Mouse (Mus musculus): ENCODE data around the gene Mdh1b. TPM values are rescaled to one million over a fixed set of nuclear protein-coding genes. Genes with fewer than 3 reads are reported as not detected.

Gene Mdh1b
- polyA plus RNA-seq, 1 experiment from 2014 or later = 0.16 TPM

DNA sequence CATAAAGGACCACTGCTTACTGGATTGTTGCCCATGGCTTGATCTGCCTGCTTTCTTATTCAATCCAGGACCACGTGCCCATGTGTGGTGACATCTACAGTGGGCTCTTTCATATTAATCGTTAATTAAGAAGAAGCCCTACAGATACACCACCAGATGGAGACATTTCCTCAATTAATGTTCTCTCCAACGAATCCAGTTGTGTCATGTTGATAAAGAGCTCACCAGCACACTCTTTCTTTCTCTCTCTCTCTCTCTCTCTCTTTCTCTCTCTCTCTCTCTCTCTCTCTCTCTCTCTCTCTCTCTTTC, 61.3 kb downstream of the Mdh1b start:
- H3K36me3 ChIP-seq (ENCODE audit: control insufficient read depth, insufficient read depth, low read length) = no peaks in the 10 kb centered on the region
- ATAC-seq (ENCODE audit: insufficient number of reproducible peaks, low FRiP score, low TSS enrichment, low read depth) = no peak
- no peak overlapping the region for H3K27ac ChIP-seq (replicated peaks; ENCODE audit: low read depth, low read length)
- H3K9me3 ChIP-seq (ENCODE audit: control insufficient read depth, low read length) = no peaks in the 10 kb centered on the region
- H3K4me3 ChIP-seq (ENCODE audit: low read depth, low read length) = no peak overlapping the region
- no peaks in the 10 kb centered on the region for H3K27me3 ChIP-seq (ENCODE audit: control insufficient read depth, insufficient read depth, low read length)
- 8% methylated on average over 3 of the region's 3 CpGs for WGBS
- no peaks in the 10 kb centered on the region for H3K4me1 ChIP-seq (ENCODE audit: control insufficient read depth, insufficient read depth, low read length)
- no peak for DNase-seq (ENCODE audit: low spot score)
- no peak overlapping the region for H3K9ac ChIP-seq (ENCODE audit: low read length)
- no peak overlapping the region for H3K4me2 ChIP-seq (ENCODE audit: low read depth, severe bottlenecking)

DNA sequence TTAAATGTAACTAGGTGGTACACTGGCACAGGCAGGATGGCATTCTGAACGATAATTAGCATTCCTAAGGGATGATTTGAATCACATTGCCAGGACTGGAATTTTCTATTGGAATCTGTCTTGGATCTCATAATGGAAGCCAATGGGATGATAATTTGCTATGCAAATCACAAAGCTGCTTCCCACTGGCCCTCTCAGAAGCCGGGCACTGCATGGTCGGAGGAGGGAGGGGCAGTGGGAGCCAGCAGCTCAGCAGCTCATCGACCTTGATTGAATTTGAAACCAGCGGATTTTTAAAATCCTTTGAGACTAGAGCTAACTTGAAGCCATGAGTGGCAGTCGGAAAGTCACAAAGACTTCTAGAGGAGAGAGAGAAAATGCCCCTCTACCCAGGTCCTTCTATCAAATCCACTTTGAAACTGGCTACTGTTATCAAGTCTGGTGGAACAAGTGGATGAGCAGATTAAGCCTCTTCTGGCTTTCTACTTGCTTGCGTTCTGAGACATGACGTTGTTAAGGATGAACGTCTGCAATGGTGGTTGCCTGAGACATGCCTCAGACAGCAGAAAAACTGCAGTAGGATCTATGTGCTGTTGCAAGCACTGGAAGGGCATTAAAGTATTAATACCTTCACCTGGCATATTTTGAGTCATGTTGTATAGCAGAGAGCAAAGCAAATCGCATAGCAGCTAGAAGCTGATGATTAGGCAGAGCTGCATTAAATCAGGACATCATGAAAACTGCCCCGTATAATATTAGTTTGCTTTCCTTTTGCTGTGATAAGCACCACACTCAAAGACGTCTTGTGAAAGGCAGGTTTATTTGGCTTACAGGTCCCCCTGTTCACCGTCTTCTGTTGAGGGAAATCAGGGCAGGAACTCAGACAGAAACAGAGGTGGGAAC, 61.9 kb downstream of the Mdh1b start:
- no peaks in the 10 kb centered on the region for H3K27me3 ChIP-seq (ENCODE audit: control insufficient read depth, insufficient read depth, low read length)
- H3K9me3 ChIP-seq (ENCODE audit: control insufficient read depth, low read length) = no peaks in the 10 kb centered on the region
- no peaks in the 10 kb centered on the region for H3K4me1 ChIP-seq (ENCODE audit: control insufficient read depth, insufficient read depth, low read length)
- ATAC-seq (ENCODE audit: insufficient number of reproducible peaks, low FRiP score, low TSS enrichment, low read depth) (no peak), DNase-seq (ENCODE audit: low spot score) (no peak)
- H3K4me2 ChIP-seq (ENCODE audit: low read depth, severe bottlenecking) = no peak overlapping the region
- H3K27ac ChIP-seq (replicated peaks; ENCODE audit: low read depth, low read length) = no peak overlapping the region
- H3K4me3 ChIP-seq (ENCODE audit: low read depth, low read length) = no peak overlapping the region
- 26% methylated on average over 13 of the region's 13 CpGs for WGBS
- H3K36me3 ChIP-seq (ENCODE audit: control insufficient read depth, insufficient read depth, low read length) = no peaks in the 10 kb centered on the region
- H3K9ac ChIP-seq (ENCODE audit: low read length) = no peak overlapping the region

DNA sequence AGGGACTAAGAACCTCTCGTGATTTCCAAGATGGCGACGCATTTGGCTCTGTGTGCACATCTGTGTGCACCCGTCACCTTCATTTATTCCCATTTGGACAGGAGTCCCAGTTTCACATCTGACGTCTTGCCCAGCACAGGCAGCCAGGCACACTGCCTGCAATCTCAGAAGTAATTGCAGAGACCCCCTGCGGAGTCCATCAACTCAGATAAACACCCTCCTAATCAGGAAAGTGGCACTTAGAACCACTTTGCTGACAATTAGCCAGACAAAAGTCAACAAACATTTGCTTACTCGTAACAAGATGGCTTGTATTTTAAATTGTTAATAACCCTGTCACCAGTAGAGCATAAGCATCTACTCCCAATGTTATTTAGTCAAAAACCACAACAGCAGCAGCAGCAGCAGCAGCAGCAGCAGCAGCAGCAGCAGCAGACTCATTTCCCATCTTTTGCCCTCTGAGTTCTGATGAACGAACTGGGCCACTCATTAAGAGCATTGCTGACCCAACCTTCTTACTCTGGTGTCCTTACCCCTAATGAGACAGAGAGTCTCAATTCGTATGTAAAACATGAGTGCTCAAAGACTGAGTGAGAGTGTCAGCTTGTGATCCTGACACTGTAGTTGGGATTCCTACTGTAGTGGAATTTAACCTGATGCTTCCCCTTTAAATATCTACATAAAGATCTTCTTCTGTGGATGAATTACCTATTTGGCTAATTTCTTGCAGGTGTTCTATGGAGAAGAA, 62.7 kb downstream of the Mdh1b start:
- Histone ChIP-seq H3K9me3 (ENCODE audit: control insufficient read depth, low read length) (no peaks in the 10 kb centered on the region), H3K27me3 (ENCODE audit: control insufficient read depth, insufficient read depth, low read length) (no peaks in the 10 kb centered on the region), H3K4me2 (ENCODE audit: low read depth, severe bottlenecking) (no peak overlapping the region), H3K36me3 (ENCODE audit: control insufficient read depth, insufficient read depth, low read length) (no peaks in the 10 kb centered on the region), H3K27ac (replicated peaks; ENCODE audit: low read depth, low read length) (no peak overlapping the region), H3K9ac (ENCODE audit: low read length) (no peak overlapping the region), H3K4me1 (ENCODE audit: control insufficient read depth, insufficient read depth, low read length) (no peaks in the 10 kb centered on the region), H3K4me3 (ENCODE audit: low read depth, low read length) (no peak overlapping the region)
- WGBS = 36% methylated on average over 9 of the region's 9 CpGs
- DNase-seq (ENCODE audit: low spot score) = no peak
- no peak for ATAC-seq (ENCODE audit: insufficient number of reproducible peaks, low FRiP score, low TSS enrichment, low read depth)

DNA sequence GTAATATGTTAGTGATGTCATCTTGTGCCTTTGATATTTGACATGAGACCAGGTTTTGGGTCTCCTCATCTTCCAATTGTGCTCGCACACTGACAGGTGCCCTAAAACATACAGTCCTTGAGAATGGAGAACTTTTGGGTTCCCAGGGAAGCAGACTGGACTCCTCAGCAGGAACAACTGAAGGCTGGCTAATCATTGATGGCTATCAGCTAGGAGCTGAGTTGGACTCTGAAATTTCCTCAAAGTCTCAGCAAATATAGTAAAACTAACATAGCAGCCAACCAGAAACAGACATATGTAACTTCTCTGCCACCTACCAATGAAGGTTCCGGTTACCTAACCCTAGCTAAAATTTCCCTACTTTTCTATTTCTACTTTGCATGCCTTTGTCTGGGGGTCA, 64.0 kb downstream of the Mdh1b start:
- ATAC-seq (ENCODE audit: insufficient number of reproducible peaks, low FRiP score, low TSS enrichment, low read depth) (no peak), DNase-seq (ENCODE audit: low spot score) (no peak)
- Histone ChIP-seq H3K4me3 (ENCODE audit: low read depth, low read length) (no peak overlapping the region), H3K27ac (replicated peaks; ENCODE audit: low read depth, low read length) (no peak overlapping the region), H3K4me2 (ENCODE audit: low read depth, severe bottlenecking) (no peak overlapping the region), H3K36me3 (ENCODE audit: control insufficient read depth, insufficient read depth, low read length) (no peaks in the 10 kb centered on the region), H3K27me3 (ENCODE audit: control insufficient read depth, insufficient read depth, low read length) (no peaks in the 10 kb centered on the region), H3K9ac (ENCODE audit: low read length) (no peak overlapping the region), H3K4me1 (ENCODE audit: control insufficient read depth, insufficient read depth, low read length) (no peaks in the 10 kb centered on the region), H3K9me3 (ENCODE audit: control insufficient read depth, low read length) (no peaks in the 10 kb centered on the region)
- 97% methylated on average over 2 of the region's 2 CpGs for WGBS

- H3K9ac ChIP-seq (ENCODE audit: low read length) = no peak overlapping the region
- H3K4me2 ChIP-seq (ENCODE audit: low read depth, severe bottlenecking) = no peak overlapping the region
- no peak overlapping the region for H3K4me3 ChIP-seq (ENCODE audit: low read depth, low read length)
- peak; percentile 44; the same call in 1 of the 2 replicates for ATAC-seq (ENCODE audit: insufficient number of reproducible peaks, low FRiP score, low TSS enrichment, low read depth)
- no peaks in the 10 kb centered on the region for H3K36me3 ChIP-seq (ENCODE audit: control insufficient read depth, insufficient read depth, low read length)
- H3K27ac ChIP-seq (replicated peaks; ENCODE audit: low read depth, low read length) = no peak overlapping the region
- H3K9me3 ChIP-seq (ENCODE audit: control insufficient read depth, low read length) = no peaks in the 10 kb centered on the region
- WGBS = 1% methylated on average over 7 of the region's 7 CpGs
- DNase-seq (ENCODE audit: low spot score) = peak; percentile 77
- no peaks in the 10 kb centered on the region for H3K27me3 ChIP-seq (ENCODE audit: control insufficient read depth, insufficient read depth, low read length)
- no peaks in the 10 kb centered on the region for H3K4me1 ChIP-seq (ENCODE audit: control insufficient read depth, insufficient read depth, low read length)
Measured at GRCm38 (mm10) chr1:63659591-63659990, 70.5 kb downstream of the Mdh1b start.

- no peaks in the 10 kb centered on the region for H3K27me3 ChIP-seq (ENCODE audit: control insufficient read depth, insufficient read depth, low read length)
- no peaks in the 10 kb centered on the region for H3K4me1 ChIP-seq (ENCODE audit: control insufficient read depth, insufficient read depth, low read length)
- no peak for ATAC-seq (ENCODE audit: insufficient number of reproducible peaks, low FRiP score, low TSS enrichment, low read depth)
- no peaks in the 10 kb centered on the region for H3K9me3 ChIP-seq (ENCODE audit: control insufficient read depth, low read length)
- no peak overlapping the region for H3K27ac ChIP-seq (replicated peaks; ENCODE audit: low read depth, low read length)
- no peak overlapping the region for H3K4me2 ChIP-seq (ENCODE audit: low read depth, severe bottlenecking)
- H3K36me3 ChIP-seq (ENCODE audit: control insufficient read depth, insufficient read depth, low read length) = no peaks in the 10 kb centered on the region
- no peak overlapping the region for H3K4me3 ChIP-seq (ENCODE audit: low read depth, low read length)
- peak; percentile 79 for DNase-seq (ENCODE audit: low spot score)
- no peak overlapping the region for H3K9ac ChIP-seq (ENCODE audit: low read length)
- 13% methylated on average over 6 of the region's 6 CpGs for WGBS
Measured at GRCm38 (mm10) chr1:63658016-63658415, 72.1 kb downstream of the Mdh1b start.

Other genes starting within 250 kb of the Mdh1b start
- gene Gm39653, start 114.3 kb downstream of the Mdh1b start, polyA plus RNA-seq (2014; fragmentation: Nextera tagmentation; extraction: Ambion mirVana) = not detected in 2 replicates
- gene Dytn, start 43.4 kb downstream of the Mdh1b start, polyA plus RNA-seq (2014; fragmentation: Nextera tagmentation; extraction: Ambion mirVana) = not detected in 2 replicates
- 75.3 and 76.9 TPM in 2 replicates for gene Fastkd2, start 296 bp upstream of the Mdh1b start, polyA plus RNA-seq (2014; fragmentation: Nextera tagmentation; extraction: Ambion mirVana)
- gene 4933402D24Rik, start 38.9 kb upstream of the Mdh1b start, polyA plus RNA-seq (2014; fragmentation: Nextera tagmentation; extraction: Ambion mirVana) = 0.10 and 0.19 TPM in 2 replicates